Mouse (Mus musculus) layer of hippocampus, postnatal 10 days (tissue): ENCODE results near the gene Ccn2. TPM values are rescaled to one million over a fixed set of nuclear protein-coding genes. Genes with fewer than 3 reads are reported as not detected.

Experiments
- DNase-seq, 2 experiments: peaks; one replicate each; pipeline ENCODE4 v3.0.0; 2021; ENCODE audit warnings: low spot score in 2 of 2
- long read RNA-seq: library from polyadenylated mRNA; stranded (forward); transcript quantifications from one replicate; pipeline ENCODE4 v2.0.0, GENCODE M21; 2023
- total RNA-seq, 2 experiments: library from RNA; stranded (reverse); gene quantifications; 2 replicates each; pipeline ENCODE4 v1.2.3; 2021

Ccn2 gene
- 10 to 100 TPM; 10.8 to 13.1 TPM for total RNA-seq
- long read RNA-seq, transcript Ccn2-201 (5 exons, 2,398 nt), result major isoform, 7 of 8 reads
- long read RNA-seq, partial matches to known transcripts, result 0 of 8 reads
- long read RNA-seq, other reads (novel, unspliced or antisense), result 1 of 8 reads

GRCm38 (mm10) chr10:24595250-24596002, at the start of gene Ccn2:
Gene Ccn2, plus strand, starts transcription at chr10:24595442.
- peak; percentile 28 to 50 for DNase-seq

- no peak for DNase-seq
Measured at GRCm38 (mm10) chr10:24552870-24553269, 42.4 kb upstream of the Ccn2 start.

- no peak for DNase-seq
Measured at GRCm38 (mm10) chr10:24554091-24554490, 41.2 kb upstream of the Ccn2 start.

GRCm38 (mm10) chr10:24558366-24558765, 36.9 kb upstream of the Ccn2 start:
- no peak for DNase-seq

GRCm38 (mm10) chr10:24569691-24570420, 25.4 kb upstream of the Ccn2 start:
- DNase-seq, result no peak

- no peak for DNase-seq
Measured at GRCm38 (mm10) chr10:24572044-24572960, 22.9 kb upstream of the Ccn2 start.

- no peak for DNase-seq
Measured at GRCm38 (mm10) chr10:24573484-24573883, 21.8 kb upstream of the Ccn2 start.

GRCm38 (mm10) chr10:24581076-24581475, 14.2 kb upstream of the Ccn2 start:
- no peak for DNase-seq

- no peak for DNase-seq
Measured at GRCm38 (mm10) chr10:24588824-24589223, 6.4 kb upstream of the Ccn2 start.

- DNase-seq, result no peak
Measured at GRCm38 (mm10) chr10:24589238-24589637, 6.0 kb upstream of the Ccn2 start.

GRCm38 (mm10) chr10:24590546-24590945, 4.7 kb upstream of the Ccn2 start:
- no peak for DNase-seq

- peak; percentile 87 to 89 for DNase-seq
Measured at GRCm38 (mm10) chr10:24591136-24591535, 4.1 kb upstream of the Ccn2 start.

GRCm38 (mm10) chr10:24591741-24592140, 3.5 kb upstream of the Ccn2 start:
- no peak for DNase-seq

- DNase-seq, result no peak
Measured at GRCm38 (mm10) chr10:24592318-24592717, 2.9 kb upstream of the Ccn2 start.

GRCm38 (mm10) chr10:24592969-24593368, 2.3 kb upstream of the Ccn2 start:
- DNase-seq, result no peak

GRCm38 (mm10) chr10:24593556-24593955, 1.7 kb upstream of the Ccn2 start:
- DNase-seq, result no peak

- peak; percentile 22 to 36 for DNase-seq
Measured at GRCm38 (mm10) chr10:24596003-24596868, 994 bp downstream of the Ccn2 start.

- no peak for DNase-seq
Measured at GRCm38 (mm10) chr10:24596869-24597339, 1.7 kb downstream of the Ccn2 start.

GRCm38 (mm10) chr10:24597789-24598188, 2.5 kb downstream of the Ccn2 start:
- no peak for DNase-seq

GRCm38 (mm10) chr10:24598693-24599092, 3.5 kb downstream of the Ccn2 start:
- no peak for DNase-seq
